Mouse (Mus musculus) adipocyte (in vitro differentiated cells): Measurements from ENCODE around the gene Me1.
"Not testable (repeated sequence)": the region's sequence is repeated elsewhere in the genome, so short reads cannot be mapped to it uniquely, and the experiment has no call there.

Source experiments
- DNase-seq: peaks from one replicate; pipeline ENCODE4 v3.0.0-alpha.2; 2016; ENCODE audit warnings: low spot score

The Me1 gene

GRCm38 (mm10) chr9:86596983-86597382 lies 98.8 kb downstream of the Me1 start:
- not testable (repeated sequence) for DNase-seq

DNA sequence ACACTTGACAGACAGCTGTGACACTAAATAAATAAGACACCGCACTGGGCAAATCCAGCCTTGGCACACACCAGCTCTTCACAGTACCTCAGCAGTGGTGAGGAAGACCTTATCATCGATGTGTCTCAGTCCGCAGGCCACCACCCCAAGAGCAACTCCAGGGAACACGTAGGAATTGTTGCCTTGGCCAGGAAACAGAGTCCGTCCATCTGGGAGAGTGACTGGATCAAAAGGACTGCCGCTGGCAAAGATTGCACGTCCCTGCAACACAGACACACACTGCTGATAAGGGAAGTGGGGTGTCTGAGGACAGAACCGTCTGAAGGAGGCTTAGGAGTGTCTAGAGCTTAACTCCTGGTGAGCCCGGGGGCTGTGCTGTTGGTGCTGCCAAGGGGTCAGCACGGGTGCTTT lies 101.4 kb downstream of the Me1 start:
- not testable (repeated sequence) for DNase-seq

DNA sequence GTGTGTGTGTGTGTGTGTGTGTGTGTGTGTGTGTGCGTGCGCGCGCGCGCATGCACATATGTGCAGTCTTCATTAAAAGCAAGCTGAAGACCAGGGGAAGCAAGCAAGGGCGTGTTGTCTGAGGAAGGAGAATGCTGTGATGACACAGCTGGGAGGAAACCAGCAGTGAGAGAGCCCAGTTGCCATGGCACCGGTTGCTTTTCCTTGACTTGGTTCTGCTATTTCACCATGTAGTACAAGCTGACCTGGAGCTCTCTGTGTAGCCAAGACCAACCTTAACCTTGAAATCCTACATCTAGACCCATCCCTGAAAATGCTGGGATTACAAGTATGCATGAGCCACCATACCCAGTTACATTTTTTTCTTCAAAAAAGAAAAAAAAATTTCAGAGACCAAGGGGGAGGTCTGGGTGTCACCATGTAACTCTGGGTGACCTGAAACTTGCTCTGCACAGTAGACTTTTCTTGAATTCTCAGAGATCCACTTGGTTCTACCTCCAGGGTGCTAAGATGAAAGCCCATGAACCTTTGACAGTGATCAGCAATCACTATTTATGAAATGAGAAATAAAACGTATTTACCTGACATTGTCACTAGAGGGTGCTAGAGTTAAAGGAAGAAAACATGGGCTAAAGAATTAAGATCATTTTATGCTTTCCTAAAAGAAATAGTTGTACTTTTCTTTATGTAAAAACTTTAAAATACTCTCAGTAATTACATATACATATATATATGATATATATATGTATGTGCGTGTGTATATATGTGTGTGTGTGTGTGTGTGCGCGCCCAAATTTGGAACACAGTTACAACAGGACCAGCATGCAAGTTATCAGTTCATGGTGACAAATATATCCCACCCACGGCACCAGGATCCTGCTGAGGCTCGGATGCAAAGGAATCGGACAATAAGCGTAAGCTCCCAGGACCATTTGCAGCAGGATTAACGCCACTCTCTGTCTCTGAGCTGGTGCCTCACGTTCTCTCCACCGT lies 102.8 kb downstream of the Me1 start:
- DNase-seq = peak; percentile 50

GRCm38 (mm10) chr9:86587019-86587795 lies 108.5 kb downstream of the Me1 start:
- DNase-seq = no peak

DNA sequence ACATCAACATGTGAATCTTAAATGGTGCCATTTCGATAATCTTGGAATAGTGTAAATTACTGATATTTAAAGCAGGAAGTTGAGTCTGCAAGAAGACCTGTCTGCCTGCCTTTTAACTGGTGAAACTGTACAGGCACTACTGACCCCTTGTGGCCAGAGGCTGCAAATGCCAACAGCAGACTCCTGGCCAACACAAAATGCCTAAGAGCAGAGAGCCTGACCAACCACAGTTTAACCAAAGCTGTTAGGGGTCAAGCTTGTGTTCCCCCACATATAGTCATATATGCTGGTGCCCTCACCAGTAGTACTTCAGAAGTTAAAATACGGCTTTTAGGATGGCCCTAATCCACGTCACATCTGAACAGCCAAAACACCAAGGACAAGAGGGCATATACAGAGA lies 112.0 kb downstream of the Me1 start:
- peak; percentile 74 for DNase-seq

GRCm38 (mm10) chr9:86579657-86580056 lies 116.1 kb downstream of the Me1 start:
- no peak for DNase-seq

- no peak for DNase-seq
Observed at GRCm38 (mm10) chr9:86575178-86575577, 120.6 kb downstream of the Me1 start.

DNA sequence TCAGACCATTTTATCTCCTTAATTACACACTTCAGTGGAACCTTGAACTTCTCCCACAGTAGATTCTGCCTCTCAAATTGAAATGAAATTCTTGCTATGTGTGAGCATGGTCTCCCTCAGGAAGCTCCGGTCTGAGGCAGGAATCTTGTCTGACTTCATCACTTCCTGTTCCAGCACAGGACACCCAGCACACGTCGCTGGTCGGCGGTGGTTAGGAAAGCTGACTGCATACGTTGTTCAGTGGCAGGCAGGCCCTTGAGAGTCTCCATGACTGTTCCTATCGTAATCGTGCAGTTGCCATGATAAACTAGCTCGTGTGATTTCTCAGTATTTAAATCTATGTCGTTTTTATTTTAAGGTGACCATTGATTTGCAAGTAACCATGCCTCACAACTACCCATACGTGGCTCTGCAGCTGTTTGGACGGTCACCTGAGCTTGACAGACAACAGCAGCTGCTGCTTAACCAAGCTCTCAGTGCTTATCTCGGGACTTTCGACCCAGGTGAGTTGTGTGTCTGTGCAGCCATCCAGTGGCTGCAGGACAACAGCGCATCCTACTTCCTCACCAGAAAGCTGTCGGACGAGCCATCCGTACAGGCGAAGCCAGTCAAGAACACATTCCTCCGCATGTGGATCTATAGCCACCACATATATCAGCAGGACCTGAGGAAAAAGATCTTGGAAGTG lies 122.0 kb downstream of the Me1 start:
- no peak for DNase-seq

- peak; percentile 59 for DNase-seq
Observed at GRCm38 (mm10) chr9:86572636-86573291, 123.0 kb downstream of the Me1 start.

DNA sequence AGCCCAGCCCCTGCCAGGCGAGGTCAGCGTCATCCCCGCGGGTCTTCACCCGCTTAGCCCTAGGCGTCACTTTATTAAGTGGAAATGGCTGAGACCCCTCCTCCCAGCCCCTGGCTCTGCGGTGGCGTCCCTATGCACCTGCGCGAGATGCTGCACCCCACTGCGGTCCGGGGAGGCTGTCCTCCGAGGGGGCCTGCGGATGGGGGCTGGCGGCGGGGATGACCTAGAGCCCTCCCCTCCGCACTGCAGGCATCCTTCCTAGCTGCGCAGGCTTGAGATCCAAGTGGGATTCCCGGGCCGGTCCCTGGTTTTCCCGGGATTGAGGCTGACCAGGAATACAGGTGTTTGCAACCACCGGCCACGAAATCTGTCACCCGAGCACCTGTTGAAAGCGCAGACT lies 123.6 kb downstream of the Me1 start:
- no peak for DNase-seq

DNA sequence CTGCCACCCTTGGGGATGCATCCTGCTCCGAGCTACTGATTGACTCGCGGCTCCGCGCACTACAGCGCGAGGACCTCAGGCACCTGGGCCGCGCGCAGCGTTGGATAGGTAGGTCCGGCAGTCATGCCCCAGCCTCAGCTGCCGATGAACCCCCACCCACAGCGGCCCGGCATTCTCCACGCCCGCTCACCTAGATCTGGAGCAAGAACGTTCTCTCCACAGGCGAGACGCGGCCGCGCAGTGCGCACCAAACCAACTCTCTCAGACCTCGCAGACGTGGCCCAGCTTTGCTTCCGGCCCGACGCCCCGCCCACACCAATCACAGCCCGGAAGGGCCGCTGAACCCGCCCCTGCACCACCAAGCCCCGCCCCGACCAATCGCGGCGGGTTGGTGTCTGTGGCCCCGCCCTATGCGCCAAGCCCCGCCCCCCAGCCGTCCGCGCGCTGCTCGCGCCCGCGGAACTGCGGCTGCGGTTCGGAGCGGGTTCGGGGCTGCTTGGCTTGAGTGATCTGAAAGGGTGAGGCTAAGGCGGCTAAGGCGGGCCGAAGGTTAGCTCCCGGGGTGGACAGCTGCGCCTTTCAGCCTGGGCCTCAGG lies 124.1 kb downstream of the Me1 start, which contains the start of the genes Pgm3 and Rwdd2a:
Gene Pgm3, minus strand, starts transcription at position 303 of the 596 bp plus-strand sequence.
Gene Rwdd2a, plus strand, starts transcription at position 452 of the 596 bp plus-strand sequence.
- DNase-seq = peak; percentile 94

GRCm38 (mm10) chr9:86570946-86571345 lies 124.8 kb downstream of the Me1 start:
- peak; percentile 22 for DNase-seq

GRCm38 (mm10) chr9:86570261-86570890 lies 125.4 kb downstream of the Me1 start:
- DNase-seq = no peak

DNA sequence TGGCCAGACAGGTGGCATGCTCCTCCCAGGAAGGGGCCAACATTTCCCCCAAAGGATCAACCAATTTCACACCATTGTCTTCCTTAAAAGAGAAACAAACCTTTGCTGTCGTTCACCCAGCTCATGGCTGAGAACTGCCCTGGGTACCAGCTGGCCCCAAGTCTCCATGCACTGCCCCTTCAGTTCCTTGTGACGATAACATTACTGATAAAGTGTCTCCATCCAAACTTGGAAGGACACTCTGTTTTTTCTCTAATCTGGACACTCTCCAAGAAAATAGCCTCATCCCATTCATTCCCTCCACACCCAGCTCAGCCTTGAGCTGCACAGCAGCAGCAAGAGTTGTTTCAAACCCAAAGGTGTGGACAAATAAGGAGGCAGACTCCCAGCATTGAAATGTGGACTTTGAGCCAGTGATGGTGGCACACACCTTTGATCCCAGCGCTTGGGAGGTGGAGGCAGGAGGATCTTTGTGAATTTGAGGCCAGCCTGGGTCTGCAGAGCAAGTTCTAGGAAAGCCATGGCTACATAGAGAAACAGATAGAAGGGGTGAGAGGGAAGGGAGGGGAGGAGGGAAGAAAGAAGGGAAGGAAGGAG lies 126.3 kb downstream of the Me1 start:
- DNase-seq = no peak

DNA sequence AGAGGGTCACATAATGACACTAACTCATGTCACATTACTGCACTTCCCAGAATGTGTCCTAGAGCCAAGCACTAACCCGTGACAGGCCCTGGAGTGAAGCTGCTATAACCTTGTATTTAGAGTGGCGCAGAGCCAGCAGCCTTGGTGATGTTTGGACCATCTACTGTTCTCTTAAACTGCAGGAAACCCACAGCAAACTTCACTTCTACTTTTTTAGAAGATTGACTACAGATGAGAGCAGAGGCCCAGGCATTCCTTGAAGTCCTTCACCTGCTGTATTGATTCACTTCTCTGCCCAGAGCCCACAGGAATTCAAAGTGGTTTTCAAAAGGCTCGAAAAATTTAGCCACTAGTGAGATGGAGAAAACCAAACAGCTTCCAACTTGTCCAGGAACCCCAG lies 135.2 kb downstream of the Me1 start:
- DNase-seq = peak; percentile 17

DNA sequence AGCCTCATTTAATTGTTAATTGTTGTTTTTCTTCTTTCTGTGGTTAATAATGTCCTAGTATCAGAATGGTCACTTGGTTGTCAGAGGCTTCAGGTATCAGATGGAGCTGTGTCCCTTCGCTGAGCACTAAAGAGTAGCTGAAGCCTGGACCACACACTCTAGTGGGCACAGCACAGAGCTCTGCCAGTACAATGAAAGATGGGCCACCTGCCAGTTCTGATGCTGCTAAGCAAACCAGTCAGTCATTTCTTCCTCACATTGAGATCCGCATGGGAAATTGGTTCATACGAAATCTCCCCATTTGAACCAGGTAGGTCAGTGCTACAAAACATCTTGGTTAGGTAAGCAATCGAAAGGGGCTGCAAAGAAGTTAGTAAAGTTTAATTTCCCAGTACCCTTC lies 141.1 kb downstream of the Me1 start:
- no peak for DNase-seq

GRCm38 (mm10) chr9:86553886-86554285 lies 141.9 kb downstream of the Me1 start:
- no peak for DNase-seq

DNA sequence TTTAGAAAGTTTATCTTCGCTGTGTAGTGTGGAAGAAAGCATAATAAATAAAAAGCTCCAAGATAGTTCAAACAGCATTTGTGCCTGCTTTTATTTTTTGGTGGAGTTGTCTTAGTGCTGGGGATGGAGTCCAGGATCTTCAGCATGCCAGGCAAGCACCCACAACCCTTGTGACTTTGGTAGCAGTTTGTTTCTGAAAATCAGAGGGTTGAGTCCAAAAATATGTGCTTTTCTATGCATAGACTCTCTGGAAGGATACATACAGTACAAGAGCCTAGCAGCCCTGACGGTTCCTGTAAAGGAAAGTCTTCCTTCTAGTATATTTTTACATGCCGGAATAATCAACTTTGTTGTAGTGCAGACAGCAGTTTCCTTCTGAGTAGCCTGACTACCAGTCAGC lies 145.0 kb downstream of the Me1 start:
- DNase-seq = no peak

- DNase-seq = no peak
Observed at GRCm38 (mm10) chr9:86549637-86550162, 146.1 kb downstream of the Me1 start.

DNA sequence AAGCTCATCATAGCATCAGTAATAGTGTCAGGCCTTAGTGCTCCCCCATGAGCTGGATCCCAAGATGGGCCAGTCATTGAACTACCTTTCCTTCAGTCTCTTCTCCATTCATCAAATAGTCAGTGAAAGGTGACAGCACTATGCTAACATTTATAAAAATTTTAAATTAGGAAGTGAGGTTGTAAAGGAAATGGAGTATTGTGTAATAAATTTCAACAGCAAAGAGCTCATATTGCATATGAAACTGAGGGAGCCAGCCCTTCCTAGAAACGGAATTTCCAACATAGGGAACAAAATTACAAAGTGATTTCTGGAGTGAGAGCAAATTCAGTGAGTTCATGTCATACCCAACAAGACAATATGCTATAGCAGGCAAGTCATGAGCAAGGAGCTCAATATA lies 151.2 kb downstream of the Me1 start:
- DNase-seq = no peak
